Mouse (Mus musculus): ENCODE measurements around the gene Naa15. TPM values are rescaled to one million over a fixed set of nuclear protein-coding genes. Genes with fewer than 3 reads are reported as not detected.
"Not testable (repeated sequence)": the region's sequence is repeated elsewhere in the genome, so short reads cannot be mapped to it uniquely, and the experiment has no call there.

The Naa15 gene
- polyA plus RNA-seq, 1 experiment from 2014 or later = 59.8 TPM

DNA sequence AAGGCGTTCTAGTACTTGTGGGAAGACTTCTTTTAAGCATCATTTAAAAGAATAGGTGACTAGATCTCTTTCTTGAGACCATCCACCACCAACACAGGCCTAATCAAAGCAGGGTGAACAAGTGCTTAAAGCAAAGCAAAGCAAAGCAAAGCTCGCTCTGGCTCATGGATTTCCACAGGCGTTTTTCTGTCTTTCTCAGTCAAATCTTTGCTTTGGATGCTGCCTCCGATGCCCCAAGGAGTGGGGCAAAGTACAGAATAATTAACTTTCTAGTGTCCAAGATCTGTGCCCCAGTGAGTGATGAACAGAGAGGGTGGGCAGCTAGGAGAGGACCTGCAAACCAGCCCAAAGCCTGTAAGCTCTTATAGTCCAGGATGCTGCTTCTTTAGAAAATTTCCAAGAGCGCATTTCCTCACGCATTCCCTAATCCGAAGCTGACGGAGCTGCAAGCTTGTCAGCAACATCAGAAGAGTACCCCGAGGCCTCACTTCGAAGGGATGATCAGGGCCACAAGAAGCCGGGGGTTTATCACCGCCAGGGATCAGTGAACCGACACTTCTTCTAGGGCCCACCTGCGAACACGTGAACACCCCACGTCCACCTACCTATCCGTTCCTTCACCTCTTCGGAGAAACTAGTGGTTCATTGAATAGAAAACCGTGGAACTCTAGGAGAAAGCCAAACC, 19.3 kb upstream of the Naa15 start:
- Histone ChIP-seq H3K9me3 (replicated peaks) (no peaks in the 10 kb centered on the region), H3K27ac (no peak overlapping the region), H3K4me3 (no peak overlapping the region), H3K9ac (no peak overlapping the region), H3K4me1 (peaks cover 16% of the 10 kb centered on the region), H3K27me3 (peaks cover 37% of the 10 kb centered on the region), H3K36me3 (ENCODE audit: poor library complexity, severe bottlenecking) (no peaks in the 10 kb centered on the region), H3K4me2 (peak overlapping the region; percentile 73)
- WGBS = 18% methylated on average over 19 of the region's 19 CpGs
- no peak for ATAC-seq

- WGBS = 3% methylated on average over 41 of the region's 41 CpGs
- H3K27me3 ChIP-seq = peaks cover 36% of the 10 kb centered on the region
- H3K36me3 ChIP-seq (ENCODE audit: poor library complexity, severe bottlenecking) = no peaks in the 10 kb centered on the region
- ATAC-seq = peak; percentile 83
- peak within 1 kb of the TSS; percentile 73 for H3K4me2 ChIP-seq
- H3K4me3 ChIP-seq = peak within 1 kb of the TSS; percentile 46
- no peak within 1 kb of the TSS for H3K27ac ChIP-seq
- H3K9me3 ChIP-seq (replicated peaks) = no peaks in the 10 kb centered on the region
- peaks cover 16% of the 10 kb centered on the region for H3K4me1 ChIP-seq
- H3K9ac ChIP-seq = peak within 1 kb of the TSS; percentile 58
Measured at GRCm38 (mm10) chr3:51396219-51397068, 18.5 kb upstream of the Naa15 start, which contains the start of gene Mgarp. Gene Mgarp, minus strand, starts transcription at chr3:51396738.

- ATAC-seq = no peak
- H3K4me3 ChIP-seq = no peak overlapping the region
- H3K27ac ChIP-seq = no peak overlapping the region
- H3K4me1 ChIP-seq = peaks cover 16% of the 10 kb centered on the region
- WGBS = 57% methylated on average over 15 of the region's 15 CpGs
- H3K4me2 ChIP-seq = no peak overlapping the region
- H3K27me3 ChIP-seq = peaks cover 33% of the 10 kb centered on the region
- H3K9me3 ChIP-seq (replicated peaks) = no peaks in the 10 kb centered on the region
- peaks cover 3% of the 10 kb centered on the region; the same call in 1 of the 2 replicates for H3K36me3 ChIP-seq (ENCODE audit: poor library complexity, severe bottlenecking)
- no peak overlapping the region for H3K9ac ChIP-seq
Measured at GRCm38 (mm10) chr3:51397700-51398299, 17.1 kb upstream of the Naa15 start.

- no peak for ATAC-seq
- peaks cover 10% of the 10 kb centered on the region for H3K36me3 ChIP-seq (ENCODE audit: poor library complexity, severe bottlenecking)
- no peaks in the 10 kb centered on the region for H3K9me3 ChIP-seq (replicated peaks)
- H3K4me2 ChIP-seq = no peak overlapping the region
- H3K9ac ChIP-seq = no peak overlapping the region
- peaks cover 16% of the 10 kb centered on the region for H3K4me1 ChIP-seq
- H3K4me3 ChIP-seq = no peak overlapping the region
- H3K27me3 ChIP-seq = peaks cover 33% of the 10 kb centered on the region
- no peak overlapping the region for H3K27ac ChIP-seq
- WGBS = 8% methylated on average over 3 of the region's 3 CpGs
Measured at GRCm38 (mm10) chr3:51398667-51399066, 16.3 kb upstream of the Naa15 start.

- Histone ChIP-seq H3K9ac (no peak overlapping the region), H3K4me3 (no peak overlapping the region), H3K9me3 (replicated peaks) (no peaks in the 10 kb centered on the region), H3K27ac (no peak overlapping the region), H3K36me3 (ENCODE audit: poor library complexity, severe bottlenecking) (peaks cover 18% of the 10 kb centered on the region), H3K4me2 (no peak overlapping the region), H3K4me1 (peaks cover 16% of the 10 kb centered on the region), H3K27me3 (peaks cover 33% of the 10 kb centered on the region)
- no peak for ATAC-seq
- 70% methylated on average over 4 of the region's 4 CpGs for WGBS
Measured at GRCm38 (mm10) chr3:51399531-51399930, 15.4 kb upstream of the Naa15 start.

DNA sequence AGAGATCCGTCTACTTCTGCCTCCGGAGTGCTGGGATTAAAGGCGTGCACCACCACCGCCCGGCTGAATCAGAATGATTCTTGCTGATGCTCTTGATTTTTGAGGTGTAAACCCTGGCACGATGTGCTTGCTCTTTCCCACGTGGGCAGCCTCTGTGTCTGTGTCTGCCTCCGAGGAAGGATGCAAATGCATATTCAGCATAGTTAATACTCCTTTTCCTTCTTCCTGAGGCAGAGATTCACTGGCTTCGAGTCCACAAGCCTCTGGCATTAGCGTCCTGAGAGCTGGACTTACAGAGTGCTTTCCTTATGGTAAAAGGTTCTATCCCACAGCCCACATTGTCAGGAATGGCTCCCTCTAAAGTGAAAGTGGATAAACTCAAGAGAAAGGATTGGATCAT, 14.3 kb upstream of the Naa15 start:
- H3K4me3 ChIP-seq = no peak overlapping the region
- H3K27me3 ChIP-seq = peaks cover 27% of the 10 kb centered on the region
- H3K4me2 ChIP-seq = no peak overlapping the region
- H3K9ac ChIP-seq = no peak overlapping the region
- H3K27ac ChIP-seq = no peak overlapping the region
- no peak for ATAC-seq
- no peaks in the 10 kb centered on the region for H3K9me3 ChIP-seq (replicated peaks)
- H3K4me1 ChIP-seq = peaks cover 16% of the 10 kb centered on the region
- WGBS = 82% methylated on average over 10 of the region's 10 CpGs
- peaks cover 20% of the 10 kb centered on the region for H3K36me3 ChIP-seq (ENCODE audit: poor library complexity, severe bottlenecking)

- not testable (repeated sequence) for H3K9me3 ChIP-seq (replicated peaks); H3K27ac ChIP-seq; H3K4me3 ChIP-seq; H3K9ac ChIP-seq; ATAC-seq; H3K4me2 ChIP-seq; H3K4me1 ChIP-seq
- WGBS = 65% methylated on average over 4 of the region's 4 CpGs
- peaks cover 30% of the 10 kb centered on the region for H3K36me3 ChIP-seq (ENCODE audit: poor library complexity, severe bottlenecking)
- H3K27me3 ChIP-seq = peaks cover 14% of the 10 kb centered on the region
Measured at GRCm38 (mm10) chr3:51402054-51402453, 12.9 kb upstream of the Naa15 start.

DNA sequence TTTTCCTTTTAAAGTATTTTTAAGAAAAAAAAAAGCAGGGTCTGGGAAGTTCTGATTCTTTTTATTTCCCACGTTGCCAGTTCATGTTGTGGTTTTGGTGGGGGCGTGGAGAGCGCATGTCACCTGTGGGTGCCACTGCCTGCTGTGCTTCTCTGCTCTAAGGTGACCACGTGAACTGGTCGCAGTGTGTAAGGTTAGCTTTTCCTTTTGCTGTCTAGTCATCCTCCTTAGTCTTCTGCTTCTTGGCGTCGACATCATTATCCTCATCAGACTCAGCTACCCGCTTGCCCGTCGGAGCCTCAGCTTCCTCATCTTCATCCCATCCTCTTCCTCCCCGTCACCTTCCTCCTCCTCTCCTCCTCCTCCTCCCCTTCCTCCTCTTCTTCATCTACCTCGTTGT, 12.3 kb upstream of the Naa15 start:
- Histone ChIP-seq H3K4me2 (no peak overlapping the region), H3K27me3 (peaks cover 10% of the 10 kb centered on the region), H3K4me3 (no peak overlapping the region), H3K4me1 (peaks cover 10% of the 10 kb centered on the region), H3K9ac (no peak overlapping the region), H3K9me3 (replicated peaks) (no peaks in the 10 kb centered on the region), H3K27ac (no peak overlapping the region), H3K36me3 (ENCODE audit: poor library complexity, severe bottlenecking) (peaks cover 30% of the 10 kb centered on the region)
- WGBS = 91% methylated on average over 12 of the region's 12 CpGs
- no peak for ATAC-seq

GRCm38 (mm10) chr3:51407870-51408560, 6.9 kb upstream of the Naa15 start:
- WGBS = 25% methylated on average over 20 of the region's 20 CpGs
- ATAC-seq = peak; percentile 14
- H3K27me3 ChIP-seq = no peaks in the 10 kb centered on the region

GRCm38 (mm10) chr3:51408561-51409183, 6.3 kb upstream of the Naa15 start, which contains the start of gene Ndufc1:
Gene Ndufc1, minus strand, starts transcription at chr3:51408988.
- no peaks in the 10 kb centered on the region for H3K9me3 ChIP-seq (replicated peaks)
- peak within 1 kb of the TSS; percentile 68 for H3K4me2 ChIP-seq
- peak; percentile 95 for ATAC-seq
- peaks cover 19% of the 10 kb centered on the region for H3K36me3 ChIP-seq (ENCODE audit: poor library complexity, severe bottlenecking)
- peak within 1 kb of the TSS; percentile 83 for H3K4me3 ChIP-seq
- under 1% methylated on average over 40 of the region's 40 CpGs for WGBS
- H3K27me3 ChIP-seq = no peaks in the 10 kb centered on the region
- H3K4me1 ChIP-seq = peaks cover 9% of the 10 kb centered on the region
- H3K9ac ChIP-seq = peak within 1 kb of the TSS; percentile 88
- peak within 1 kb of the TSS; percentile 94 for H3K27ac ChIP-seq

More at GRCm38 (mm10) chr3:51407870-51408560, 6.9 kb upstream of the Naa15 start:
- Histone ChIP-seq H3K27ac (peak overlapping the region; percentile 94), H3K9me3 (replicated peaks) (no peaks in the 10 kb centered on the region), H3K4me1 (peaks cover 9% of the 10 kb centered on the region), H3K4me2 (peak overlapping the region; percentile 68), H3K4me3 (peak overlapping the region; percentile 83), H3K9ac (peak overlapping the region; percentile 88), H3K36me3 (ENCODE audit: poor library complexity, severe bottlenecking) (peaks cover 25% of the 10 kb centered on the region)

DNA sequence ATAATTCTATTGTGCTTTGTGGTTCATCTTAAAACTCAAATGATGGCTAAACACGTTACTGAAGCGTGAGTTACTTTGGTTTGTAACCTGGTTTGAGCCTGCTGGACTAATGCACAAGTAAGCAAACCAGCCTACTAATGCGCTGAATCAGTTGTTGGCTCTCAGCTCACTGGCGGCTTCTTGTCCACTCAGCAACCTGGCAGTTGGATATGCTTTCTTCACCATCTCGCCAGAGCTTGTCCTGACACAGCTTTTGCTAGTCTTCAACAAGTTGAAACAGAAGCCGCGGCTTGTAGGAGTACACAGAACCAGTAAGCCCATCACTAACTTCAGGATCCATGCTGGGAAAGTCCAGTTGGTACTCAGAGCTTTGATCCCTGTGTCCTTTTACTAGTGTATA, 2.5 kb upstream of the Naa15 start:
- no peak overlapping the region for H3K4me3 ChIP-seq
- H3K4me2 ChIP-seq = no peak overlapping the region
- no peaks in the 10 kb centered on the region for H3K9me3 ChIP-seq (replicated peaks)
- H3K4me1 ChIP-seq = peaks cover 22% of the 10 kb centered on the region
- no peak overlapping the region for H3K9ac ChIP-seq
- H3K27ac ChIP-seq = no peak overlapping the region
- ATAC-seq = no peak
- no peaks in the 10 kb centered on the region for H3K27me3 ChIP-seq
- WGBS = 92% methylated on average over 7 of the region's 7 CpGs
- no peaks in the 10 kb centered on the region for H3K36me3 ChIP-seq (ENCODE audit: poor library complexity, severe bottlenecking)

Measured in forebrain, embryonic 13.5 days (tissue).